In the genomic region with DNA sequence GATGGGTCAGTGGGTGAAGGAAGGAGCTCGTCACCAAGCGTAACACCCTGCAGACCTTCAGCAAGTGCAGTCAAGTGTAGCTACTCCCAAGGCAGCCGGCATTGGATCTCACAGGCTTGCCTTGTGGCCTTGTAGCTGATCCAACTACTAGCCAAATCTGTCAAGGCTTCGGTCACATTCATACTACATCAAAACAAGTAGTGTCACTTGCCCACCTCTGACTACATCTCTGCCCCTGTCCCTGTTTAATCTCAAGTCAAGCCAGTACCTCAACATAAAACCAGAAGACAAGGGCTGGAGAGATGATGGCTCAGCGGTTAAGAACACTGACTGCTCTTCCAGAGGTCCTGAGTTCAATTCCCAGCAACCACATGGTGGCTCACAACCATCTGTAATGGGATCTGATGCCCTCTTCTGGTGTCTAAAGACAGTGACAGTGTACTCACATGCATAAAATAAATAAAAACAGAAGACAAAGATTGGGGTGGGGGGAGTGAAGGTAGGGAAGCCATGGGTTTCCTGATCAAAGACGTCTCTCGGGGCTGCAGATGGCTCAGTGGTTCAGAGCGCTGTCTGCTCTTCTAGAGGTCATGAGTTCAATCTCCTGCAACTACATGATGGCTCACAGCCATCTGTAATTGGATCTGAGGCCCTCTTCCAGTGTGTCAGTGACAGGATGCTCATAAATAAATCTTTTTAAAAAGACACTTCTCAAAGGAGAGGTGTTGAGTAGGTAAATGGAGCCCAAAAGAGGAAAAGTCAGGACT, we compare ENCODE assay signal across 18 mouse cellular contexts.
"Had no signal": no experiment of that assay in that cellular context is flagged by ENCODE, and none has a peak within 500 bp of the region (broad histone marks: within the 10 kb centered on the region; RNA-seq: fewer than 3 reads in every experiment).

No protein-coding gene starts in this region.

- H3K27ac ChIP-seq: midbrain, embryonic 10.5 days; midbrain, embryonic 12.5 days; neural tube, embryonic 13.5 days; neural tube, embryonic 15.5 days had no signal

- H3K4me1 ChIP-seq: neural tube, embryonic 15.5 days had no signal

- H3K9ac ChIP-seq: lung, embryonic 14.5 days; midbrain, embryonic 12.5 days; neural tube, embryonic 13.5 days; neural tube, embryonic 15.5 days had no signal

- H3K4me3 ChIP-seq: midbrain, embryonic 10.5 days; midbrain, embryonic 12.5 days; myocyte; neural tube, embryonic 13.5 days; neural tube, embryonic 15.5 days had no signal

- H3K27me3 ChIP-seq: midbrain, embryonic 12.5 days; neural tube, embryonic 13.5 days; neural tube, embryonic 15.5 days had no signal

- DNase-seq: lung, adult 18-20 months; lung, embryonic 14.5 days; lung, postnatal 10 days; lung, postnatal 4 days; midbrain, embryonic 14.5 days; retina, postnatal 1 day; right cerebral cortex, adult 18-20 months; right cerebral cortex, postnatal 25 days; right cerebral cortex, postnatal 4 days; spleen, adult 18-20 months; thymus, adult 18-20 months; thymus, postnatal 14 days; thymus, postnatal 36 days had no signal
